Mouse (Mus musculus) adrenal gland, postnatal 25 days (tissue): ENCODE results near the gene Tubgcp2. TPM values are rescaled to one million over a fixed set of nuclear protein-coding genes. Genes with fewer than 3 reads are reported as not detected.
A peak's percentile ranks its signal among the peaks of the same experiment; 100 is the strongest.

ENCODE experiments used
- DNase-seq: peaks from one replicate; pipeline ENCODE4 v3.0.0; 2021; ENCODE audit warnings: mixed read lengths
- total RNA-seq: library from RNA; stranded (reverse); gene quantifications from 2 replicates; pipeline ENCODE4 v1.2.3, GENCODE M21; 2021

The Tubgcp2 gene
- total RNA-seq, 1 experiment from 2014 or later: 31.8 TPM

DNA sequence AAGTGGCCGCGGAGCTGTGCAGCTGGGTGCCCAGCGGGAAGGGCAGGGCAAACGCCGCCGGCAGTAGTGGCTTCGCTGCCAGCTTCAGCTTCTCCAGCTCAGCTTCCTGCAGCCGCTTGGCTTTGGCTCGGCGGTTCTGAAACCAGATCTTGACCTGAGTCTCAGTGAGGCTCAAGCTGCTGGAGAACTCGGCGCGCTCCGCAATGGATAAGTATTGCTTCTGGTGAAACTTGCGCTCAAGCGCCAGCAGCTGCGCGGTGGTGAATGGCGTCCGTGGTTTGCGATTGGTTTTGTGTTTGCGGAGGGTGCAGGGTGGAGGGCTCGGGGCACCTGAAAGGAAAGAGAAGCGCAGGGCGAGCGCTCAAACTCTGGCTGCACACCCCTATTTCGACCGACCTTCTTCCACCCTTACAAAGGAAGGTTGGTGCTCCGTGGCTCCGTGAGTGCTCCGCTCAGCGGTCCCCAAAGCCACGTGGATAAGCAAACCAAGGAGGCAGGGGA is 11.4 kb upstream of the Tubgcp2 start:
- no peak for DNase-seq

DNA sequence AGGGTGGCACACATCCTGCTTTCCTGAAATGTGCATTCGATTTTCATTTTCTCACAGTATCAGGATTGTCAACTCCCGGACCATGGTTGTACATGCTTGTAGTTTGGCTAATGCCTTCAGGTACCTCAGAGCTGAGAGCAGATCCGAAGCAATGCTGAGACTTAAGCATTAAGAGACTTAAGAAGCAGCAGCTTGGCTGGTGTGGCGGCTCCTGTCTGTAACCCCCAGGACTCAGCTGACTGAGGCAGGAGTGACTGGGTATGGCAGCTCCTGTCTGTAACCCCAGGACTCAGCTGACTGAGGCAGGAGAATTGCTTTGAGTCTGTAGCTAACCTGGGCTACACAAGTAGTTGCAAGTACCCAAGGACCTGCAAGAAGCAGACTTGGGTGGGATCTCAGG is 9.1 kb upstream of the Tubgcp2 start:
- DNase-seq: no peak

DNA sequence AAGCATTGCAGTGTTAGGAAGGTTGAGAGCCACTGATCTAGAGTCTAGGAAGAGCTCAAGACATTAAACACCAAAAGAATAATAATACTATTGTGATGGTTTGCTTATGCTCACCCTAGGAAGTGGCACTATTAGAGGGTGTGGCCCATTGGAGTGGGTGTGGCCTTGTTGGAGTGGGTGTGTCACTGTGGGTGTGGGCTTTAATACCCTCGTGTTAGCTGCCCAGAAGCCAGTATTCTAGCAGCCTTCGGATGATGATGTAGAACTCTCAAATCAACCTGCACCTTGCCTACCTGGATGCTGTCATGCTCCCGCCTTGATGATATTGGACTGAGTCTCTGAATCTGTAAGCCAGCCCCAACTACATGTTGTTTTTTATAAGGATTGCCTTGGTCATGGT is 6.3 kb upstream of the Tubgcp2 start:
- DNase-seq: no peak

DNA sequence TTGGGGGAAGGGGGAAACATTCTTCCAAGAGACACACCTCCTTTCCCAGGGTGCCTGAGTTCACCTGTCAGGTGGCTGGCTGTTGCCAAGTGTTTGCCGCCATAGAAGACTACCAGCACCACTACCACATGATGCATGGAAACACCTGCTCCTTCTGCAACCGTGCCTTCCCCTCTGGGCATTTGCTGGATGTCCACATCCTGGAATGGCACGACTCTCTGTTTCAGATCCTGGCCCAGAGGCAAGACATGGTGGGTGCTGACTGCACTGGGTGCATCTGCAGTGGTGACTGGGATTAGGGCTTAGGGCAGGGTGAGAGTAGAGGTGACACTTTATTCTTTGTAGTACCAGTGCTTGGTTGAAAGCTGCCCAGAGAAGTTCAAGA is 694 bp upstream of the Tubgcp2 start:
- DNase-seq: no peak

DNA sequence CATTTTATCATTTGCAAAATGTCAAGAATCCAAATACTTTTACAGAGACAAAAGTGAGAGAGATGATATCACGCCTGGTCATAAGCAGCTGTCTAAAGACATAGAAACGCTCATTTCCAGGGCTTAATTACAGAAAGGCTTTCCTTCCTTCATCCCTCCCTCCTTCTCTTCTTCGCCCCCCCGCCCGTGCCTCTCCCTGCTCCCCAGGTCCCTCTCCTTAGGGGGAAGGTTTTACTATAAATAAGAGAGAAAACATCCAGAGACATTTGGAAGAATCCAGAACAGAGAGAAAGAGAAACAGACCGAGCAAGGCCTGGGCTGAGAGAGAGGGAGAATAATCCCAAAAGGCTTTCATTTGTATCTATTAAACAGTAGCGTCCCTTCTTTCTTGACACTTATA is 1.0 kb downstream of the Tubgcp2 start:
- no peak for DNase-seq

DNA sequence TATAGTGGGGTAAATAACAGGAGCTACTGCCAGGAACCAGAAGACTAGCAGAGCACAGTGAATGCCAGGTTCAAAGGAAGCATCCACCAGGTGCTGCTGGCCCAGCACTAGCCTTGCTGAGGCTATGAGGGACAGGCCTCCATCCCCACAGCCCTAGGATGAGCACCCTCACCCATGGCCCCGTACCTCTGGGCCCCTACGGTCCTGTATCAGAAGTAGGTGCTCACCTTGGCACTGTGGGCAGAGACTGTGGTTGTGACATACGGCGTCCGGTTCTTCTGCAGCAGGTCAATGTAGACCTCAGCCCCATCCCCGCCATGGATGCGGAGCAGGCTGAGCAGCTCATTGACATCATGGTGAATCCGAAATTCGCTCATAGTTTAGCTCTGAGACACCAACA is 3.1 kb downstream of the Tubgcp2 start:
- no peak for DNase-seq

DNA sequence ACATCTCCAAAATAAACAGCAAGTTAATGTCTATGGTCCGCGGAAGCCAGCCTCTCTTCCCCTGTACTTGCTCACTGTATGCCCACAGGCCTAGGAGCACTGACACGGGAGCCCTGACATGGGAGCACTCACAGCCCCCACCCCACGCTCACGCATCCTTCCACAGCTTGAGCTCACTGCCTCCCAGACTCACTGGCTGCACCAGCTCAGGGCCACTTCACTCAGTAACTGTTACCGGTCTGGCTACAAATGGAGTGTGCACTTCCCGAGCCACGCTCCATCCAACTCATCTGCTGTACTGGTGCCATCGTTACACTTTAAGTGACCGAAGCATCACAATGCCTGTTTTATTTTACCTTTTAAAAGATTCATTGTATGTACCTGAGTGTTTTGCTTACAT is 4.1 kb downstream of the Tubgcp2 start:
- DNase-seq: no peak

DNA sequence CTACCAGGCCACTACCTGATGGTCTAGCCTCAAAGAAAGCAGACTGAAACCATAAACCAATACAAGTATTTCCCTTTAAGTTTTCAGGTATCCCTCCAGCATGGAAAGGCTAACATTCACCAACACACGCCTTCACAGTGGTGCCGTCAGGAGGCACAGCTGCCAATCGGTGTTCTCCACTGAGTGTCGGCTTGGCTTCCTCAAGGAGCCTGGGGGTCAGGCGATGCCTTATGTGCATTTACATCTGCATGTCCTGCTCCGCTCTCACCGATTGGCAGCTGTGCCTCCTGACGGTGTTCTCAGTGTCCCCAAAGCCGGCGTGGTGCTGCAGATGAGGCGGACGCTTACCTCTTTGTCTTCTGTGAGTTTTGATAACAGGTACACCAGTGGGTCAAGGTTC is 4.7 kb downstream of the Tubgcp2 start:
- DNase-seq: no peak

DNA sequence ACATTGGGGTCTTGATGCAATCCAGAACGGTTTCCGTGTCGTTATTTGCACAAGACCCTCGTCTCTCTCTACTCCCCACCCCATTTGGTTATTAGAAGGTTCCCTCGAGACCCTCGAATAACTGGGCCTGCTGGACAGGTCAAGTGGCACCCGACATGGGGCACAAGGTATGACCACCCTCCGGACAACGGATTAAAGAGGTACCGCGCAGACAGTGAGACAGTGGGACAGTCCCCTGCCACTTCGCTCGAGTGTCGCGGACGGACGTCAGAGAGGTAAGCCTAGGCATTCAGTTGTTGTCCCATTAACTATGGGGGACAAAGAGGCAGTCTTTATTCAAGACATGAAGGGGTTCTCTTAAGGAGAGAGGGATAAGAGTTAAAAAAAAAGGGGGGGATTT is 25.1 kb downstream of the Tubgcp2 start:
- no peak for DNase-seq

DNA sequence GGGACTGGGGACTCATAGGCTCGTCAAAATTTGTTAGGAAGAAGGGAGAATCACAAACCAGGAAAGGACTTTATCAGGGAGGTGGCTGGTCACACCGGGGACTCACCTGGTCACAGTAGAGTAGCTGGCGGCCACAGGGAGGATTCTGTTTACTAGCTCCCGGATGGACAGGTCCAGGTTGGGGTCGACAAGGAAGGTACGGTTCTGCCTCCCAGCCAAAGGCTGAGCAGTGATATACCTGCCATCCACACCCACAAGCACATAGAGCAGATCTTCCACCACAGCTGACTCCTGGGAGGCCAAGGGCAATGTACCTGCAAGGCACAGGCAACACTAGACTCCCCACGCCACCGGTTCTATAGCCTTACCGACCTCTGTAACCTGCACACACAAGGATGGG is 28.7 kb downstream of the Tubgcp2 start:
- no peak for DNase-seq

DNA sequence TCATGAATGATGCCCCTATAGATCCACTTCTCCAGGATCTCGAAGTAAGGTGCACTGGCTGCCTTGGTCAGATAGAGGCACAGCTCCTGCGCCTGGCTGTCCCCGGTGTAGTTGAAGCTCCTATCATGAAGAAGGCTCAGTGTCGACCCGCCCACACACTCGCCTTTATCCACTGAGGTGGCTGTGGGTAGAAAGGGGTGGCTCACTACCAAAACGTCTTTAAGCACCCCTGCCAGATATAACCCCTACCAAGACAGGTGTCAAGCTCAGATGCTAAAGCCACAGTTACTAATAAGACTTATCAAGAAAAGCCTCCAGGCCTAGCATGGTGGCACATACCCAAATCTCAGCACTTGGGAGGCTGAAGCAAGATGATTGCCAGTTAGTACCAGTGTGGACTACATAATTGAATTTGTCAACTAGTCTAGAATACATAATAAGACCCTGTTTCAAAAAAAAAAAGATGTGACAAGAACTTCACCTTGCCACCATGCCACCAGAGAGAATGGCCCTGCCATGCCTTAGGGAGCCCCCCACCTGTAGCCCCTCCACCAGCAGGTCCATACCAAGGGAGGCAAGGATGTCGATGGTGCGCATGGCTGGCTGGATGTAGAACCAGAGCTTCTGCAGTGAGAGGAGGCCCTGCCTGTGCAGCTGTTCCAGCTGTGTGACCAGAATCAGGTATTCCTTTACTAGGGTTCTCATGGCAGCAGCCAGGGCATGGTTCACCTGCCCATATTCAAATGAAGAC is 29.4 kb downstream of the Tubgcp2 start:
- DNase-seq: no peak

DNA sequence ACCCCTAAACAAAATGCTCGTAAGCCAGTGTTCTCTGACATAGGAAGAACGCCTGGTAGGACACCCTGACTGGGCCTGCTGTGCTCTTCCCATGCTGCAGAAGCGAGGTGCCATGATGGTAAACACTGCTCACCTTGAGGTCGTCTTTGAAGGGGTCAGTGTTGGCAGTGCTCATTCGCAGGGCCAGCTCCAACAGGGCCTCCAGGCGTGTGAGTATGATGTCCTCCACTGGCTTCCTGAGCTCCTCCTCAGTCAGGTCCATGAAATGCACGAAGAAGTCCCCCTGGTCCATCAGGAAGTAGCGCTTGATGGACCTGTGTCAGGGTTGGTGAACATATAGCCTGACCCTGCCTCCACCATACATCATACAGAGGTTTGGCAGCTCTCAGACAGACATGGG is 31.8 kb downstream of the Tubgcp2 start:
- no peak for DNase-seq

DNA sequence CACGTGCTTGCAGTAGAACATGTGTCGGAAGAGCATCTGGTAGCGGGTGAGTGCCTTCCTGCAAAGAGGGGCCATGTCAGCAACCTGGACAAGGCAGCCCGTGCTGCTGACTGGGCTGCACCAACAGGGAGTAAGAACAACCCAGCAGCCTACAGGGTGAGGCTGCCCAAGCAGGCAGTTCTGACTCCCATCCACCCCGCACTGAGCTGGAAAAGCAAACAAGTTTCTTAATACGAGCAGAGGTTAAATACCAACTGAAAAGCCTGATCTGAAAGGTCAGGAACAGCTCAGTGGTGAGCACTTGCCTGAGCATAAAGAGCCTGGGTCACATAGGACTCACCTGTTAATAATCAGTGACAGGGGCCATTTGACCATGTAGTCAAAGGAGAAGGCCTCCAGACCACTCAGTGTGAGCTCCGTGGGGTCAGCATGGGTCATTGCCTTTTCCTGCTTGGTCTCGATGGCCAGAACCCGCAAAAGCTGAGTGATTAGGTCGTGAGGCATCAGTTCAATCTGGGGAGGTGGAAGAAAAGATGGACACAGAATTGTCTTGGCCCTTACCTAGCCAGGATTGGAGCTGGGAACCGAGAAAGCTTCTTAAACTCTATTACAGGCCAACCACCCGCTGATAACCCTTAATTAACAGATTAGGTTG is 35.3 kb downstream of the Tubgcp2 start:
- DNase-seq: no peak

DNA sequence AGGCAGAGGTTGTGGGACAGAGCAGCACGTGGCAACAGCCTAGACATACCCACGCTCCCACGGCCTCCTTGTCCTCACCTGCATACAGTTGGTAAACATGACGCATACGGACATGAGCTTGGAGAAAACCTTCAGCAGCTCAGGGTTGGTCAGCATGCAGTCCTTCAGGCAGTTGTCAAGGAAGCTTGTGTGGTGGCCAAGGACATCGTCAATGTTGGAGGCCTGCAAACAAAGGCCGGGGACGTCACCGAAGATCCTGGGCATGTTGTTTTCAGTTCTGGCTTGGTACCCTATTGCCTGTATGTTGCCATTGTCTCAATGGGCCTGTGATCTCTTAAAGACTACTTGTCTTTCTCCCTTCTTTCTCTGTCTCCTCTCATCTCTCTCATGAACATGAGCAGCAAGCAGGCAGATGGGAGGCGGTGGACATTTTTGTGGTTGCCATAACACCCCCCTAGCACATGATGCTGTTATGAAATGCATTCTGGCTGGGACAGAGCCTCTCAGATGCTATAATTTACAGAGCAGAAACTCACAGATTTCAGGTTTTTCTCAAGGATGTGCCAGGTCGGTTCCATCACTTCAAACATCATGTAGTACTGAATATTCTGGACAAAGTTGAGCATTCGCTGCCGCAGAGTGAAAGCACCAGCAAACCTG is 37.6 kb downstream of the Tubgcp2 start:
- DNase-seq: no peak

DNA sequence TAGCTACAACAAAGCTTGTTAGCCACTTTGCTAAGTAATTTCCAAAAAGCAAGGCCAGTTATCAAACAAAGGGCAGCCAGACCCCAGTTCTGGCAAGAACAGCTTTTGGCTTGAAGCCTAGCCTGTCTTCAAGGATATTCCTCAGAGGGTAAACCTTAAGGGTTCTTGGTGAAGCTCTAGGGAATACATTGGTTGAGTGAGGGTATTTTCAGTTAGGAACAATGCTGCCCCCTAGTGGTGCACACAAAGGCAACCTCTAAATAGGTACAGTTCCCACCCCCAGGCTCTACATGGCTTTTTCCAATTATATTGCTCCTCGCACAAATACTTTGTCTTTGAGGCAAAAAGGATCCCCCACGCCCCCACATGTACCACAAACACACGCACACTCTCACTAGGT is 41.8 kb downstream of the Tubgcp2 start:
- DNase-seq: peak; percentile 57

DNA sequence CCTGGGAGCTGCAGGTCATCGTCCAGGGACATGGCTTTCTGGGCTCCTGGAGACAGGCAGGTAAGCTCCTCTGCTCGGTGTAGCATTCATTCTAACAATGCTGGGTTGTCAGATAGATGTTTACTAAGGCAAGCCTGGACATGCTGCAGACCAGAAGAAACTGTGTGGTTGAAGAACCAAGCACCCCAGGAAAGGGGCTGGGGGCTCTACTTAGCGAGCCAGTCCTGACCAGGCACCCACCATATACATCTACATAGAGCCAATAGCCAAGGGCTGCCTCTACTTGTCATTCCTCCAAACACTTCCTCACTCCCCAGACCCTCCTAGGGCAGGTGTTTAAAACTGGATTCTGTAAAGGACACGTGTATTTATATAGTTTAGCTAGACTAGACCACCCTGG is 42.3 kb downstream of the Tubgcp2 start:
- no peak for DNase-seq

DNA sequence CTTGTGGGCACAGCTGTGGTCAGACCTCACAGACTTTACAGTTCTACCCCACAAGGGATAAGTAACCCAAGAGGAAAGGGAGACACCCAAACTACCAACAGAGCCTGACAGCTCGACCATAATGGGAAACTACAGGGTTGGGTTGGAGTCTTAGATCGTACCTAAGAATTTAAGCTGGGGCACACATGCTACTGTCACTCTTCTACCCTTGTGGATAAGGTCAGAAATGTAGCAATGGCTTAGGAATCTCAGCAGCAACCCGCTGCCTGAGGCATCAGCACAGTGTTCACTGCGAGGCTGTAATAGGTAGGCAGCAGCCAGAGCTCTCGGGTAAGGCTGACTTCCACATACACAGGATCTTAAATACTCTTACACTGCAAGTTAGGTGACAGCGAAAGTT is 42.9 kb downstream of the Tubgcp2 start:
- DNase-seq: no peak

DNA sequence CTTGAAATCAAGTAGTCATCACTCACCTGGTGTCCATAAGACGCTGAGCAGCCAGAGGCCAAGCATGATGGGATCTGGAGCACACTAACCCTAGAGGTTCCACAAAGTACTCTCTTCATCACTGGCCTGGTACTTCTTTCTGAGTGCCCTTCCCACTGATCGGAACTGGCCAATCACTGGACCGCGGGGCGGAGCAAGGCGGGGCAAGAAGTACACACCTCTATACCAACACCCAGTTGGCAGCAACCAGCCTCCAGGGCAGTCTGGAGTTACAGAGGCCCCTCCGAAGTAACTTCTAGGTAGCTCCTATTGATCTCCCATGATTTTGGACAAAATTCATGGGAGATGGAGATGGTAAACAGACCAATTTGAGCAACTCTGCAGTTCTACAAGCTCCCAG is 44.1 kb downstream of the Tubgcp2 start, which contains the start of gene Adam8:
Adam8 (minus strand) TSS at position 157 of the 400 bp plus-strand sequence.
- DNase-seq: peak; percentile 59

DNA sequence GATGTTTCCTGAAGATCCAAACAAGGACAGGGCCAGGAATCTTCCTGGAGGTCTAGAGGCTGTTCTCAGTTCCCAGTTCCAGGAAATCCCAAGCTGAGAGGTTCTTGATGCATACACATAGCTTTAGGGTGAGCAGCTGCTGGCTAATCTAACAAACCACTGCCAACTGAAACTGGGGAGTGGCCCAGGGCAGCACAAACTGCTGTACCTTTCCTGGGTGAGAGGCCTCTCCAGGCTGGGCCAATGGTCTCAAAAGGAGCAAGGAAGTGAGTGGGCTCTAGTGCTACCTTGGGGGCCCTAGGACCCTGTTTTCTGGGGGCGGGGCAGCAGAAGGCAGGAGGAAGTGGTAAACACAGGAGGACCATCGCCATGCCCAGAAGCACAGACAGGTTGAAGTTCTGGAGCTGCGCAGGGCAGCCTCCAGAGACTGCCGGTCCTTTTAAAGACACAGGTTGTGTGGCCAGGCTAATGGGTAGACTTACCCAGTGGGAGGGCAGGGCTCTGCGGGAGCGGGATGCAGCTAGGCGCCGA is 45.5 kb downstream of the Tubgcp2 start:
- DNase-seq: no peak

DNA sequence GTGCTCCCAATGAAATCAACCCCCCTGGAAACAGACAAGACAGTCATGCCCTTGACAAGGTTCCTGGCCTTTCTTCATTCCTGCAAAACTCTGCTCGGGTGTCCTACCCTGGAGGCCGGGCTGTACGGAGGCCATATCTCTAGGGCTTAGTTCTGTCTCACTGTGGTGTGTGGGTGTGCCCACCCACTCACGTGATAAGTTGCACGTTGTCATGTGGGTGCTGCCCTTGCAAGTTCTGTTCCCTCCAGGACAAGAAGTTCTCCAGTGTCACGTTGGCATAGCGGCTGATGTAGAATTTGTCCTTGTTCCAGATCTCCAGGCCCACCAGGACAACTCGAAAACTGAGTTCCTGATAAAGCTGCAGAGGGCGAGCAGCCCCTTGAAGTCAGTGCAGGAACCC is 48.2 kb downstream of the Tubgcp2 start:
- DNase-seq: no peak

DNA sequence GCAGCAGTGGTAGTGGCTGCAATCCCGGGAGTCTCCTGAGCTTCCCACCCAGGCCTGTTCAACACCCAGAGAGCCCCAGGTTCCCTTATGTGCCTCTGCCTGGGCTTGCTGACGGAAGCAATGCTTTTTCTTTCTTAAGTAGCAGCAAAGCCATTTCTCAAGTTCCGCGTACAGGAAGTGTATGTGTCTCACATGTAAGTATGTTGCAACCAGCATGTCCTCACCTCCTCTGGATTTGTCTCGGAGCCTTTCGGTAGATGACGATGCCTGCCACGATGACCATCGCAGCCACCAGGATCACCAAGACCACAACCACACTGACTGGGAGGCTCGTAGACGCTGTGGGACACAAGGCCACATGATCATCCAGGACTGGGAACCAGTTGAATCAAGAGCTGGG is 52.0 kb downstream of the Tubgcp2 start:
- DNase-seq: no peak

DNA sequence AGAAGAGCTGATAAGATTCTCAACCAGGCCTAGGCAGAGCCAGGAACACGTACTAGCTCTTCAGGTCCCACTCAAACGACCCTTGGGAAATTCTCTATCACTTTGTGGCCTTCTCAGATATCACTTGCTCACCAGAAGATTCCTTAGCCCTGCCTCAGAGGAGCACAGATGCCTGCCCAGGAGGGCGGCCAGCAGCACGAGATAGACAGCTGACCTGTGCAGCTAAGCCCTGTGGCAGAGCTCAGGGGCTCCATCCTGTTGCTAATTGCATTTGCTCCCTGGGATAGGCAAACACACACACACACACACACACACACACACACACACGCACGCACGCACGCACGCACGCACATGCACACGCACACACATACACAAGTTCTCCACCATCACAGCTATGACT is 54.4 kb downstream of the Tubgcp2 start:
- DNase-seq: no peak

DNA sequence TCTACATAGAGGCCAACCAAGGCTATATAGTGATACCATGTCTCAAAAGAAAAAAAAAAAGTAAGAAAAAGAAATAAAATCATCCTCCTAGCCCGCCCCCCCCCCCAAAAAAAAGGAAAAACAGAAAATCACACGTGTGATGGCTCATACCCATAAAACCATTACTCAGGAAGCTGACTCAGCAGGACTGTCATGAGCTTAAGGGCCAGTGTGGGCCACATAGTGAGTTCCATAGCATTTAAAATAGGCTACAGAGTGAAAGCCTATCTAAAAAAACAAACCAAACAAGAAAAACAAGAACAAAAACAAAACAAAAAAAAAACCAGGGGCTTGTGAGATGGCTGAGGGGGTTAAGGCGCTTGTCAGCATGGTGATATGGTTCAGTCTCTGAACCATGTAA is 55.7 kb downstream of the Tubgcp2 start:
- DNase-seq: no peak
